Mouse (Mus musculus) B cell, adult 62 days (primary cell): Measurements from ENCODE around the gene Ttc30b. TPM values are rescaled to one million over a fixed set of nuclear protein-coding genes. Genes with fewer than 3 reads are reported as not detected.

Experiments used
- total RNA-seq: library from RNA; stranded (reverse); gene quantifications from 4 replicates; pipeline ENCODE4 v1.2.4, GENCODE M21; 2023

Ttc30b gene
- total RNA-seq: 3.3 to 4.6 TPM (median 4.0 TPM) in 4 replicates

DNA sequence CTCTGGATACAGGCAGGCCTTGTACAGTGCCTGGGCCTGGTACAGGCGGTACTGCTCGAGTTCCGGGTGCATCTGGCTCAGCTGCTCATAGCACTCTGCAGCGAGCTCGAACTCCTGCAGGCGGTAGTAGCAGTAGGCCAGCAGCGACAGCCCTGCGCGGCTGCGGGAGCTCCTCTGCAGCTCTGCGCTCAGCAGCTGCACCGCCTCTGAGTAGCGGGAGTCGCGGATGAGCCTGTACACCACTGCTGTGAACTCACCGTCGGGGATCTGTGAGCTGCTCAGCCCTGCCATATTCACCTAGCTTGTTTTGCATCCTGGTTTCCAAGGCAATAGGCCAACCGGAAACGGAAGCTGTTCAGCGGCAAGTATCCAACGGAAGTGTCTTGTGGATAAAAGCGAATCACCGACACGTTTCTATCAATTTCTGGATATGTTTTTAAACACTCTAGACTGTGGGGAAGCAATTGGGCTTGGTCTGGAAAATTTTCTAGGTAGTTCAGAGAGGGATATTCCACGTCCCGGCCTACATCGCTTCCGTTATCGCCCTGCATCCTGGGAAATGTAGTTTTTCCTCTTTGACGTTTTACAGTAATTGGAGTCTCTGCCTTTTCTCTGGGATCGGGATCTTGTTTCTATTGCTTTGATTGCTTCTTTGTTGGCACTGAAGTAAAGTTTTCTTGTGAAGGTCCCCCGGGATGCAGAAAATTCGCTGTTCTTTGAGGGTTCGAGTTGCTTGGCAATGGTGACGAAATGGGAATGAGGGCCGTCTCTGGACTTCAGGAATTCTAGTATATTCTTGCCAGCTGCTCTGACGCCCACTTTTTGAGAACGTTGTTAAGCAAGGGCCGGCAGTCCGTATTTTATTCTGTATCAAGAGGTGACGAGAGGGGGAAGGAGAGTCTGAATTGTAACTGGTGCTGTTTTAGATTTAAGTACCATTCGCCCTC lies at the start of gene Ttc30b:
Ttc30b (minus strand) TSS at position 469 of the 947 bp plus-strand sequence.

DNA sequence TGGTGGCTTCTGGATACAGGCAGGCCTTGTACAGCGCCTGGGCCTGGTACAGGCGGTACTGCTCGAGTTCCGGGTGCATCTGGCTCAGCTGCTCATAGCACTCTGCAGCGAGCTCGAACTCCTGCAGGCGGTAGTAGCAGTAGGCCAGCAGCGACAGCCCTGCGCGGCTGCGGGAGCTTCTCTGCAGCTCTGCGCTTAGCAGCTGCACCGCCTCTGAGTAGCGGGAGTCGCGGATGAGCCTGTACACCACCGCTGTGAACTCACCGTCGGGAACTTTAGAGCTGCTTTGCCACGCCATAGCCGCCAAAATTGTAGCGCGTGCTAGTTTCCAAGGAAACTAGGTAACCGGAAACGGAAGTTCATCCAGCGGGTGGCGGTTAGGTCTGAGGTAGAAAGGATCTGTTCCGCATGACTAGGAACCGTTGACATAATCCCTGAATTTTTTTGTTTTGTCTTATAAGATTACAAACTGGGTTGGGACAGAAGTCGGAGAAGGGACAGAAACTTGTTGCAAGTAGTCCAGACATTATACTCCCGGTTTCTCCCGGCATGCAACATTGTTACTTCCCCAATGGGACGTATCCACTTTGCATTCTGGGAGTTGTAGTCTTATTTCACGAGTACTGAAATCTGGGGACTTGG lies 43.2 kb upstream of the Ttc30b start, which contains the start of gene Ttc30a1:
Ttc30a1 (minus strand) TSS at position 528 of the 642 bp plus-strand sequence.

DNA sequence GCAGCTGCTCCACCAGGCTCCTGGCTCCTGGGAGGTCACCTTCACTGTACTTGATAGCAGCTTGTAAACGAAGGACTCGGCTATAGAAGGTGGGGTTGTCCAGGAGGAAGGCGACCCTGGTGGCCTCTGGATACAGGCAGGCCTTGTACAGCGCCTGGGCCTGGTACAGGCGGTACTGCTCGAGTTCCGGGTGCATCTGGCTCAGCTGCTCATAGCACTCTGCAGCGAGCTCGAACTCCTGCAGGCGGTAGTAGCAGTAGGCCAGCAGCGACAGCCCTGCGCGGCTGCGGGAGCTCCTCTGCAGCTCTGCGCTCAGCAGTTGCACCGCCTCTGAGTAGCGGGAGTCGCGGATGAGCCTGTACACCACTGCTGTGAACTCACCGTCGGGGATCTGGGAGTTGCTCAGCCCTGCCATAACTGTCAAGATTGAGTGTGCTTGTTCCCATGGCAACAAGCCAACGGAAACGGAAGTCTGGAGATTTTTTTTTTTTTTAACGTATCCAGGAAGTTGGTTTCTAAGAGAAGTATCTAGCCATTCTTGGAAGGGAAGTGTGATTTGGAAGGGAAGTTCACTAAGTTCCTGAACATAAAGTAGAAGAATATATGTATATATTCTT lies 39.5 kb upstream of the Ttc30b start, which contains the start of gene Ttc30a2:
Ttc30a2 (minus strand) TSS at position 419 of the 617 bp plus-strand sequence.

Other genes with a start within 250 kb of the Ttc30b start
- 71.4 to 87.3 TPM (median 80.8 TPM) in 4 replicates for gene Nfe2l2, start 233.9 kb downstream of the Ttc30b start, total RNA-seq
- 36.9 to 48.1 TPM (median 44.5 TPM) in 4 replicates for gene Agps, start 106.4 kb downstream of the Ttc30b start, total RNA-seq
- not detected in 4 replicates for gene Ttc30a2, start 39.6 kb upstream of the Ttc30b start, total RNA-seq
- gene Ttc30a1, start 43.4 kb upstream of the Ttc30b start, total RNA-seq: 1.1 to 2.1 TPM (median 1.6 TPM) in 4 replicates